Mouse (Mus musculus): ENCODE measurements around the gene P3h2.

P3h2 gene

DNA sequence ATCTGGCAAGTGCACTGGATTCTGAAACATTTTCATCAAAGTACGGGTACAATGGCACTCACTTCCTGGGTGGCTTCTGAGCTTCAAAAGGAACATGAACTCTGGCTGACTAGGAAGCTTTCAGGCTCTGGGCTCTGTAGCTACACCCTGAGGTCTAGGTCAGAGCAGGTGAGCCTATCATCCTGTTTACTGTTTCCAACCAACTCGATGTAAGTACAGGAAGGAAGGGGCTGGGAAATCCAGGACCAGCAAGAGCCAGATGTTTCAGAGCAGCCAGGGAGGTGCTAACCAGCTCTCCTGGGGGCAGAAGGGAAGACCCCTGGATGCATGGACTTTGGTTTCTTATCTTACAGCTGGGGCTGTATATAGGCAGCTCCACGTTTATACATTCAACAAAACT is 126.5 kb downstream of the P3h2 start:
- DNase-seq (ENCODE audit: low spot score in 2 of 2), result no peak

DNA sequence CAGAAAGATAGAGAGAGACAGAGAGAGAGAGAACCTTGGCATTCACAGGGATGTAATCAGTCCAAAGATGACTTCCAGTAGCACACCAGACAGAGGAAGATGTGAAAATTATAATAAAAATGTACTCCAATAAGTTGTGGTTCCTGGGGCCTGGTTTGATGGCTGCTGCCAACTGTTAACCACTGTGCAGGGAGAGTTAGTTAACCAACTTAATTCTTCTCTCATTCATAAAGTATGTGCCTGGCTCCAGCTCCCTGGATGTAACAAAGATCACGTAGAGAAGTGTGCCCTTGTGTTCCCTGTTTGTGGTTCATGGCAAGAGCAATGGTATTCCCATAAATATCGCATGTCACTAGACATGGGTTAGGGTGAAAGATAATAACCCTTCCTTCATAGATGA is 128.4 kb downstream of the P3h2 start:
- no peak for DNase-seq (ENCODE audit: low spot score in 2 of 2)

- DNase-seq (ENCODE audit: low spot score in 2 of 2), result no peak
Observed at GRCm38 (mm10) chr16:25971285-25971684, 134.3 kb downstream of the P3h2 start.

GRCm38 (mm10) chr16:25970720-25971119 is 134.9 kb downstream of the P3h2 start:
- DNase-seq (ENCODE audit: low spot score in 2 of 2), result no peak

- no peak for DNase-seq (ENCODE audit: low spot score in 2 of 2)
Observed at GRCm38 (mm10) chr16:25970193-25970592, 135.4 kb downstream of the P3h2 start.

GRCm38 (mm10) chr16:25967297-25967696 is 138.3 kb downstream of the P3h2 start:
- DNase-seq (ENCODE audit: low spot score in 2 of 2), result peak; percentile 22 to 59

DNA sequence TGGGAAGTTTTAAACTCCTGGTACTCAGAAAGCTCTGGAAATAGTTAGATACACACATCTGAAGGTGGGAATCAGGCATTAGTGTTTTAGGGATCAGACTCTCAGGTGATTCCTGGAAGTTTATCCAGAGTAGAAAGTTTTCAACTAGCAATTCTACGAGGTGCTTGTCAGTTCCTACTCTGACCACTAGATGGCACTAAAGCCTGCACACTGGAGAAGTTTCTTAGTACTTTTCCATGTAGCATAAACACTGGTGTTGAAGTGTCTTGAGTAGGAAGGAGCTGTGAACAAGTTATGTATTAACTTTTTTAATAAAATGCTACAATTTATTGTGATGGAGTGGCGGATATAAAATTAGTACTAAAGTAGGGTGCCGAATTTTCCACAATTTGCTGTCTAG is 141.7 kb downstream of the P3h2 start:
- DNase-seq (ENCODE audit: low spot score in 2 of 2), result peak in 1 of 2 experiments; percentile 53

- peak; percentile 28 to 31 for DNase-seq (ENCODE audit: low spot score in 2 of 2)
Observed at GRCm38 (mm10) chr16:25960345-25960744, 145.2 kb downstream of the P3h2 start.

DNA sequence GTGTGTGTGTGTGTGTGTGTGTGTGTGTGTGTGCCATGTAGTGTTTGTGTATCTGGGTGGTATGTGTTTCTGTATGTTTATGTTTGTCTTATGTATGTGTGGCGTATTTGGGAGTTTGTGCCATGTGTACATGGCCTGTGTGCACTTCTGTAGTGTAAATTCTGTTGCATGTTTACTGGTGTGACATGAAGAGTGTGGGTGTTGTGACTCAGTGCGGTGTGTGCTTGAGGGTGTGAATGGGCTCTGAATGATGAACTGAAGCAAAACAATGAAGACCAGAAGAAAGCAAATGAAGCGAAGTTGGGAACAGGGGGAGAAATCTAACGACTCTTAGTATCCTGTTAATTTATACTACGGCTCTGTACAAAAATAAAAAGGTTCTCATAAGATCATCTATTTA is 145.7 kb downstream of the P3h2 start:
- no peak for DNase-seq (ENCODE audit: low spot score in 2 of 2)

DNA sequence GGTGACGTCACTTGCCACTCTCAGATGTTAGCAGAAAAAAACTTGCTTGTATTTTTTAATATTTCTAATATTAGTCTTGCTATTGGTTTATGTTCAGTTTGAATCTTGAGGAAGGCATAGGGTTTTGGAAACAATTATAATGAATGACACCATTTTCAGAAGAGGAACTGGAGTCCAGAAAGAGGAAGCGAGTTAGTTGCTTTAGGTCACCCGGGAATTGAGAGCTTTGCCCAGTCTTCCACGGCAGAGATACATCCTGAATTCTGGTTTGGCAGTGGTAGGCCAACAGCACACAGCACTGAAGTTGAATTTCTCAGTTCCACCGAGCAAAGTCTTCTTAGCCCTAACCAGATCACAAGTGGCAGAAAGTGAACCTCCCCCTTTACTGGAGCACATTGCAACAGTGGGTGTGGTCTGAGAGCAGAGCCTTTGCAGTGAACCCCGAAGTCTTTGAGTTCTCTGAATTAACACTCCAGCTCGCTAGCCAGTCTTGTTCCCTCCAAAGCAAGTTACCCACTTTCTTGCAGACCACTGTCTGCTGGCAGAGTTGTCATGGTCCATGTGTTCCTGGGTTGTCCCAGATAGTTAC is 146.8 kb downstream of the P3h2 start:
- DNase-seq (ENCODE audit: low spot score in 2 of 2), result no peak

DNA sequence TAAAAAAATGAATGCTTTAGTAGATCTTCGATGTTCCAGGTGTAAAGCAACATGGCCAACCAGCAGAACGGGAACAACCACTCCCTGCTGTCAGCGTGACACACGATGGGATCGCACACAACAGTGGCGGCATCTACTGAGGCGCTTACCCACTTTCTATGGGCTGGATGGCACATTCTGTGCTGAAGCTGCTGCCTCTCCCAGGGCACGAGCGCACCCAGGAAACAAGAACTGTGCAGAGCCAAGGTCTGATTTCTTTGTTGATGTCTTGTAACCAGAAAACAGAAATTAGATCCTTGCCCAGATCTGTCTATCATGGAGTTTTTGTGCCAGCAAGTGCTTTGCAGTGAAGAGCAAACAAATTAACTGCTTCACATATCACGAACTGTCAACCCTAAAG is 147.4 kb downstream of the P3h2 start:
- DNase-seq (ENCODE audit: low spot score in 2 of 2), result no peak

- no peak for DNase-seq (ENCODE audit: low spot score in 2 of 2)
Observed at GRCm38 (mm10) chr16:25956831-25957230, 148.8 kb downstream of the P3h2 start.

GRCm38 (mm10) chr16:25954614-25955013 is 151.0 kb downstream of the P3h2 start:
- no peak for DNase-seq (ENCODE audit: low spot score in 2 of 2)

DNA sequence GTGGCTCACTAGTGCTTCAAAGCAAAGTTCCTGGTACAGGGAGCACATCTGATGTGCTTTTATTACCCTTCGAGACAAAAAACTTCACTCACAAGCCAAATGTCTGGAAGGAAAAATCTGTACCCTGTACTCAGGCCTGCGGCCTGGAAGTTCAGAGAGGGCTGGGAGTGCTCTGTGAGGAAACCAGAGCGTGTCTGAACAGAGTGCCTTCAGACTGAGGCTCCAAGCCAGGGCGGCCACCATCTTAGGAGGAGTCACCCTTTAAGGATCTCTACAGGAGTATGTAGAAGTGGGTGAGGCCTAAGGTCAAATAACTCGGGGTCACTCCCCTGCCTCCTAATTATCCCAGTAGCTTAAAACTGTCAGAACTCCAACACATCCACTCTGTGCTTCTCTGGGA is 152.2 kb downstream of the P3h2 start:
- no peak for DNase-seq (ENCODE audit: low spot score in 2 of 2)

- no peak for DNase-seq (ENCODE audit: low spot score in 2 of 2)
Observed at GRCm38 (mm10) chr16:25952005-25952404, 153.6 kb downstream of the P3h2 start.

DNA sequence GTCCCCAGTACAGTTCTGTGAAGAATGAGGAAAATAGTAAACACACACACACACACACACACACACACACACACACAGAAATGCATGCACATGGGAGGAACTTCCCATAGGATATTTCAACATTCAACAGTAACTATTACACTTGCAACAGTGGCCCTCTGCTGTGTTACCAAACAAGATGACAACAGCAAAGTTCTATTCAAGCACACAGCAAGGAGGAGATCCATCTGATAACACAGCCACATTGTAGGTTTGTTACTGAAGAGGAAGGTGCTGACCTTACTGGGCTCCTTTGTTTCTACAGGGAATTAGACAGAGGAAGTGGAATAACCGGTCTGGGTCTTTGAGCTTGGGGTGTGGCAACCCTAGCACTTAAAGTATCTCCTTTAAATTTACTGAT is 157.5 kb downstream of the P3h2 start:
- no peak for DNase-seq (ENCODE audit: low spot score in 2 of 2)

GRCm38 (mm10) chr16:25945151-25945955 is 160.2 kb downstream of the P3h2 start:
- DNase-seq (ENCODE audit: low spot score in 2 of 2), result no peak

DNA sequence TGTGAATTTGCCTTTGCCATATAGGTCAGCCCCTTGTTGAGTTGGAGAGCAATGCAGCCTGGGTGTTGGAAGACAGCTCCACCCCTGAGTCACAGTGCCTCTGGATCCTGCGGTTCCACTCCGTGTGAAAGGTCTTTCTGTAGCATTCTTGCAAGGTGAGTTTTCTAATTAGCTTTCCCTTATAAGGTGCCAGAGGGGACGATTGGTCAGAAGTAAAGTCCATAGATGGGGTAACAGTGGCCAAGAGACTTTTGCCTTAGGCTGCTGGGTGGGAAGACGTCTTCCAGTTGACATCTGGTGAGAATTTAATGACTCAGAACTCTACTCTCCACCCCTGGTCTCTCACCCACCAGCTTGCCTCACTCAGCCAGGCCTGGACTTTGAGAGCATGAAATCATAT is 163.3 kb downstream of the P3h2 start:
- no peak for DNase-seq (ENCODE audit: low spot score in 2 of 2)

DNA sequence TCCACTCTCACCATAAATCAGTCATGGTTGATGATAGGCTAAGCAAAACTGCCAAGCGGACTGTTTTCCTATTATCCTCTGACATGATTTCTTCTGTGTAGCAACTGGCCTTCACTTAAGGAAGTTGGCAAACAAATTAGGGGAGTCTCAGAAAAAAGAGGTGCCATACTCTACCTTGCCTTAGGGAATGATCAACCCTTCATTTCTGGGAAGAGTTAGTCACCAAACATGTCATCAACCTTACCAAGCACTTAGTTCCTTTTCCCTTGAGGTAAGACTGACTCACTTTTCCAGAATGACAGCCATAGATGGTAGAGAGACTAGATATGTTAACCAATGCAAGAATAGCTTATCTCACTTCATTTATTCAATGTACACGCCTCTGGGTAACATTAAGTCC is 171.4 kb downstream of the P3h2 start:
- DNase-seq (ENCODE audit: low spot score in 2 of 2), result no peak

DNA sequence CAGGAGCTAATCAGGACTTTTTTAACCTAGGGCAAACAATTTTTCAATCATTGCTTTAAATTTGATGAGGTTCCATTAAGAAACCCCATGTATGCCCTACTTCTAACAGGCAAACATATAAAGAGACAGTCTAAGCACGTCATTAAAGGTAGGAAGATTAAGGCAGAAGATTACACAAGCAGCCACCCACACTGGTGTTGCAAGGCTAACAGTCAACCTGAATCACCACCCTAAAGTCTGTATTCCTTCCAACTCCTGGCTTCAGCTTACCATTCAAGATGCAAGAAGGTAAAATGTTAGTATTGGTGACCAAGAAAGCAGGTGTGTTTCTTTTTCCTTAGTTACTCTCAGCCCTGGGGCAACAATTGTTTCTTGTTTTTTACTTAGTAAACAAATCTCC is 193.4 kb downstream of the P3h2 start:
- DNase-seq (ENCODE audit: low spot score in 2 of 2), result no peak

All from frontal cortex, postnatal 25 days (tissue).